Mouse (Mus musculus) small intestine, adult 2 months (tissue): ENCODE data around the gene Gm17482.

Experiments
- CTCF ChIP-seq: fragments of 200-500 bp; IDR thresholded peaks from 2 replicates; pipeline ENCODE4 v1.5.1; 2012; ENCODE audit warnings: low read depth, mild to moderate bottlenecking, control low read depth, inconsistent platforms, low read length, moderate library complexity, mixed read lengths; ENCODE audit not compliant: insufficient replicate concordance, insufficient read length; ENCODE audit errors: extremely low read depth
- POLR2A ChIP-seq: fragments of 200-500 bp; IDR thresholded peaks from 2 replicates; pipeline ENCODE4 v1.6.1; 2012; ENCODE audit warnings: low read depth, mild to moderate bottlenecking, control low read depth, inconsistent platforms, low read length, moderate library complexity

DNA sequence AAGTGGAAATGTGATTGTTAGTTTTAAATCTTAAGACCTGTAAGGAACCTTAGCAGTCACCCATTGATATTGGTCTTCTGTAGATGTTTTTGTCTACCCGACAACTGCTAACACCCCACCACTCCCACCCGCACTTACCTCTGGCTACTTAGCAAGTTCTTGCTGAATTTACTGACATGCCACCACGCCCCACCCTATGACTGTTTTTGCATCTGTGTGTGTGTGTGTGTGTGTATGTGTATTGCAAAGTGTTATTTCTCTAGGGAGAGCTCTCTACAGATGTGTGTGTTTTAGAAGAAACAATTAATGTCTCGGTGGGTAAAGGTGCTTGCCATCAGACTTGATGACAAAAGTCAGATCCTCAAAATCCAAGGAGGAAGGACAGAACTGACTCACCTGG is at the start of gene Gm17482:
- TF ChIP-seq CTCF (no peak), POLR2A (no peak)
